Mouse (Mus musculus) forebrain, embryonic 15.5 days (tissue): ENCODE results near the gene Scgb1b27. TPM values are rescaled to one million over a fixed set of nuclear protein-coding genes. Genes with fewer than 3 reads are reported as not detected.
"Not testable (repeated sequence)": the region's sequence is repeated elsewhere in the genome, so short reads cannot be mapped to it uniquely, and the experiment has no call there.

Experiments used
- ATAC-seq: fragments of 200-750 bp; cut with Nextera tagmentation; replicated peaks from 2 replicates; pipeline ENCODE4 v1.8.0; 2017; ENCODE audit warnings: mild to moderate bottlenecking, moderate TSS enrichment, moderate library complexity
- H3K27ac ChIP-seq: fragments of 300-500 bp; sonication (generic); replicated peaks from 2 replicates; pipeline ENCODE4 v1.5.1; 2015; ENCODE audit warnings: mild to moderate bottlenecking, inconsistent platforms
- H3K27me3 ChIP-seq: fragments of 300-500 bp; sonication (generic); 2 replicates; pipeline ENCODE4 v1.6.1; 2015; ENCODE audit warnings: inconsistent platforms
- H3K36me3 ChIP-seq: fragments of 300-500 bp; sonication (generic); 2 replicates; pipeline ENCODE4 v1.6.1; 2015; ENCODE audit warnings: mild to moderate bottlenecking, inconsistent platforms
- H3K4me1 ChIP-seq: fragments of 300-500 bp; sonication (generic); 2 replicates; pipeline ENCODE4 v1.6.1; 2015; ENCODE audit warnings: inconsistent platforms
- H3K4me2 ChIP-seq: fragments of 300-500 bp; sonication (generic); replicated peaks from 2 replicates; pipeline ENCODE4 v1.6.1; 2015; ENCODE audit warnings: mild to moderate bottlenecking, inconsistent platforms
- H3K4me3 ChIP-seq: fragments of 300-500 bp; sonication (generic); 2 replicates; pipeline ENCODE4 v1.5.1; 2015; ENCODE audit warnings: mild to moderate bottlenecking, inconsistent platforms
- H3K9ac ChIP-seq: fragments of 300-500 bp; sonication (generic); replicated peaks from 2 replicates; pipeline ENCODE4 v1.6.1; 2015; ENCODE audit warnings: mild to moderate bottlenecking, inconsistent platforms
- H3K9me3 ChIP-seq: fragments of 300-500 bp; sonication (generic); 2 replicates; pipeline ENCODE4 v1.6.1; 2016; ENCODE audit warnings: inconsistent platforms
- WGBS: fragments of 180-500 bp; shearing (Covaris S2); methylation state at CpG from one replicate; pipeline ENCODE4 v1.1.7; 2015; ENCODE audit warnings: mixed read lengths; 5-methylcytosine and 5-hydroxymethylcytosine counted together
- polyA plus RNA-seq: library from polyadenylated mRNA; unstranded; fragments of >200 nt; fragmentation: Nextera tagmentation; extraction: Ambion mirVana; gene quantifications from 2 replicates; pipeline ENCODE4 v1.2.1, GENCODE M21; 2015

The Scgb1b27 gene
- polyA plus RNA-seq = not detected in 2 replicates

DNA sequence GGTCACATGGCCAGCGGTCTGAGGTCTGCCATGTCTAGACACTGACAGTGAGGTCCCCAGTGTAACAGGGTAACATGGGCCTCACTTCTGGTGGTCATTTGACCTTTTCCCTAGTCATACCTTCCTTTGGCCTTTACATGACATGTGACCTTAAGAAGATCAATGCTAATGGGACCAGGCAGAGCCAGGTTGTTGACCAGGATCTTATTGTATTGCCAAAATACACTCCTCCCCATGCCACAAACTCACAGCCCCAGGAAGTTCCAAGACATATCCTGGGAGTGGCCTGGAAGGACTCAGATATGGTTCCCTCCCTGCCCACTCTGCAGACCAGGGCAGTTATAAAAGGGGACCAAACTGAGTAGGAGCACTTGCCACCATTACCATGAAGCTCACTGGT lies at the start of gene Scgb1b27:
Scgb1b27 (plus strand) TSS at position 301 of the 400 bp plus-strand sequence.
- H3K9me3 ChIP-seq = peaks cover 11% of the 10 kb centered on the region; the same call in 1 of the 2 replicates
- not testable (repeated sequence) for ATAC-seq, H3K4me3 ChIP-seq, H3K27ac ChIP-seq, H3K4me2 ChIP-seq, H3K36me3 ChIP-seq, H3K27me3 ChIP-seq, H3K4me1 ChIP-seq, H3K9ac ChIP-seq
- 100% methylated on average over 1 of the region's 1 CpGs for WGBS

DNA sequence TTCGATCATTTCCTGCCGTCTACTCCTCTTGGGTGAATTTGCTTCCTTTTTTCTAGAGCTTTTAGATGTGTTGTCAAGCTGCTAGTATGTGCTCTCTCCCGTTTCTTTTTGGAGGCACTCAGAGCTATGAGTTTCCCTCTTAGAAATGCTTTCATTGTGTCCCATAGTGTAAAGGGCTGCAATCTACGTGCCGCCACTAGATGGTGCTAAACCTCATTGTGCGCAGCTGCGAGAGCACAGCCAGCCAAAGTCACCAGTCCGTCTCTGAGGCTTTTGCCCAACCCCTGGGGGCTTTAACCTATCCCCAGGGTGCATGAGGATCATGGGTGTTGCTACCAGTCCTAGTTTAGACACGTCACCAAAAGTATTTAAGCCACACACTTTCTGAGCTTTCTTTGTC lies 39.0 kb upstream of the Scgb1b27 start:
- not testable (repeated sequence) for H3K9ac ChIP-seq, H3K27ac ChIP-seq, H3K36me3 ChIP-seq, H3K4me3 ChIP-seq, H3K9me3 ChIP-seq, H3K27me3 ChIP-seq, H3K4me2 ChIP-seq, H3K4me1 ChIP-seq, ATAC-seq
- 29% methylated on average over 8 of the region's 9 CpGs for WGBS

DNA sequence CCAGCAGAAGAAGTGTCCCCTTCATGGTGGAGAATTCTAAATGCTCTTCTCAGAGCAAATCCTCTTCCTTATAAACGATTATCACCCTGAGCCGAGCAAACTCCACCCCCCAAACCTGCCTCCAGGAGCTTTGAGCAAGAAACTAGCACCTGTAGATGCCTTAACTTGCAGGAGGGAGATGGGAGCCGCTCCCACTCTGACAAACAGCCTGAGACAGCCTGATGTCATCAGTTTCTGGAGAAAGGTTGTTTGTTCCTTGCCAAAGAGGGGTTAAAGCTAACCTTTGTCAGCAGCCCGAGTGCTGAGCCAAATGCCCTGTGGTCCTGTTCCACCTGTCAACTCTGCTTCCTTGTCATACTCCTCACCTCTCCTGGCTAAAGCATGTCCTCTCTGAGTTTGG lies 7.4 kb upstream of the Scgb1b27 start, which contains the start of gene Scgb2b27:
Scgb2b27 (minus strand) TSS at position 101 of the 400 bp plus-strand sequence.
- no peak for ATAC-seq
- Histone ChIP-seq H3K9ac (no peak within 1 kb of the TSS), H3K4me3 (no peak within 1 kb of the TSS), H3K36me3 (no peaks in the 10 kb centered on the region), H3K27me3 (no peaks in the 10 kb centered on the region), H3K9me3 (peaks cover 22% of the 10 kb centered on the region), H3K4me2 (no peak within 1 kb of the TSS), H3K4me1 (no peaks in the 10 kb centered on the region), H3K27ac (no peak within 1 kb of the TSS)
- WGBS = 78% methylated on average over 4 of the region's 4 CpGs

DNA sequence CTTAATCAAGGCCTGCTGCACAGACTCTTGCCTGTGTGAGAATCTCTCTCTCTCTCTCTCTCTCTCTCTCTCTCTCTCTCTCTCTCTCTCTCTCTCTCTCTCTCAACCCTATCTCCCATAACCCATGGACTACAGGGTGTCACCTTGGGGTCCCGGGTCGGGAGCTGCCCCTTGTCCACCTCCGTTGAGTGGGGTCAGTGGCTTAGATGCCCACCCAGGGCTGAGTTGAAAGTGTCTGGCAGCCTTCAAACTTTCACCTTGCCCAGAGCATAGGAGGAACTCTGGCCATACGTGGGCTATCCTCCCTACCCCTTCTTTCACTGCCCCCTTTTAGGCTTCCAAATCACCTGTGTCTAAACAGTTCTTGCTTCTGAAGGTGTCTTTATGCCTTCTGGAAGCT lies 4.4 kb downstream of the Scgb1b27 start:
- no peaks in the 10 kb centered on the region for H3K36me3 ChIP-seq
- no peak overlapping the region for H3K4me2 ChIP-seq
- H3K27ac ChIP-seq = no peak overlapping the region
- H3K9ac ChIP-seq = no peak overlapping the region
- no peaks in the 10 kb centered on the region for H3K4me1 ChIP-seq
- no peak for ATAC-seq
- 88% methylated on average over 4 of the region's 4 CpGs for WGBS
- H3K9me3 ChIP-seq = peaks cover 16% of the 10 kb centered on the region
- H3K4me3 ChIP-seq = no peak overlapping the region
- H3K27me3 ChIP-seq = no peaks in the 10 kb centered on the region

DNA sequence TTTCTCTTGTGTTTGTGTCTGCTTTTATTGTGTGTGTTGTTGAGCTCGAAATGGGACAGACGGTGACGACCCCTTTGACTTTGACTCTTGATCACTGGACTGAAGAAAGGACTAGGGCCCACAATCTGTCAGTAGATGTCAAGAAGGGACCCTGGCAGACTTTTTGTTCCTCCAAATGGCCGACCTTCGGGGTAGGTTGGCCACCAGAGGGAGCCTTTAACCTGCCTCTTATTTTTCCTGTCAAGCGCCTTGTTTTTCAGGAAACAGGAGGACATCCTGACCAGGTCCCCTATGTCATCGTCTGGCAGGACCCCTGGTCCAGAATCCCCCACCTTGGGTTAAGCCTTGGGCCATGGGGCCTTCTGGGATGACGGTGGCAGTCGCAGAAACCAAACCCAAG lies 5.9 kb downstream of the Scgb1b27 start:
- H3K9me3 ChIP-seq = peaks cover 16% of the 10 kb centered on the region
- H3K4me2 ChIP-seq, H3K36me3 ChIP-seq, H3K27ac ChIP-seq, H3K4me1 ChIP-seq, H3K4me3 ChIP-seq, H3K9ac ChIP-seq, H3K27me3 ChIP-seq, ATAC-seq: not testable (repeated sequence)
- WGBS = 92% methylated on average over 9 of the region's 9 CpGs

DNA sequence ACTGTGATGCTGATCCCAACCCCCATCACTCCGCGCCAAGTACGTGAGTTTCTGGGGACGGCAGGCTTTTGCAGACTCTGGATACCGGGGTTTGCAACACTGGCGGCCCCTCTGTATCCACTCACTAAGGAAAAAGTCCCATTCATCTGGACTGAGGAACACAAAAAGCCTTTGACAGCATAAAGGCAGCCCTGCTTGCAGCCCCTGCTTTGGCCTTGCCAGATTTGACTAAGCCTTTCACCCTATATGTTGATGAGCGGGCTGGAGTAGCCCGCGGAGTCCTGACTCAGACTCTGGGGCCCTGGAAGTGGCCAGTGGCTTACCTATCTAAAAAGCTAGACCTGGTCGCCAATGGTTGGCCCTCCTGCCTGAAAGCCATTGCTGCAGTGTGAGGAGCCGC lies 8.7 kb downstream of the Scgb1b27 start:
- Histone ChIP-seq H3K4me3 (no peak overlapping the region), H3K36me3 (no peaks in the 10 kb centered on the region), H3K9ac (no peak overlapping the region), H3K4me2 (no peak overlapping the region), H3K27ac (no peak overlapping the region), H3K9me3 (peaks cover 16% of the 10 kb centered on the region; the same call in 1 of the 2 replicates), H3K4me1 (no peaks in the 10 kb centered on the region), H3K27me3 (no peaks in the 10 kb centered on the region)
- 94% methylated on average over 11 of the region's 11 CpGs for WGBS
- ATAC-seq = no peak

DNA sequence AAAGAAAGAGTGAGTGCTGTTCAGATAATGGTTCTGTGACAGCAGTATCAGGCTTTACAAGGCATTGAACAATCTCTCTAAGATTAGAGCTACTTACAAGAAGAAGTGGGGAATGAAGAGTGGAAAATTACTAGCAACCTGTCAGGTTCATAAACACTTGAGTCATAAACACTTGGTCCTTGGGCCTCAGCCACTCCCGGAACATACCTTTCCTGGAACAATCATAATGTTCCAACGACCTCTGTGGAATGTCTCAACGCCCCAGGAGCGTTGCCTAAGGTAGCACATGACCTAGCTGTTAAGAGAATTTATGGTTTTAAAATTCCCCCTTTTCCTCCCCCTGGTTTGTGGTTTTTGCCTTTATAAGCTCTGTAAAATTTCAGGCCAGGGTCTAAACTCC lies 13.3 kb downstream of the Scgb1b27 start:
- H3K27me3 ChIP-seq, H3K4me2 ChIP-seq, H3K27ac ChIP-seq, H3K4me3 ChIP-seq, ATAC-seq, H3K4me1 ChIP-seq, H3K9ac ChIP-seq, H3K36me3 ChIP-seq: not testable (repeated sequence)
- WGBS = 95% methylated on average over 4 of the region's 4 CpGs
- peaks cover 17% of the 10 kb centered on the region; the same call in 1 of the 2 replicates for H3K9me3 ChIP-seq

DNA sequence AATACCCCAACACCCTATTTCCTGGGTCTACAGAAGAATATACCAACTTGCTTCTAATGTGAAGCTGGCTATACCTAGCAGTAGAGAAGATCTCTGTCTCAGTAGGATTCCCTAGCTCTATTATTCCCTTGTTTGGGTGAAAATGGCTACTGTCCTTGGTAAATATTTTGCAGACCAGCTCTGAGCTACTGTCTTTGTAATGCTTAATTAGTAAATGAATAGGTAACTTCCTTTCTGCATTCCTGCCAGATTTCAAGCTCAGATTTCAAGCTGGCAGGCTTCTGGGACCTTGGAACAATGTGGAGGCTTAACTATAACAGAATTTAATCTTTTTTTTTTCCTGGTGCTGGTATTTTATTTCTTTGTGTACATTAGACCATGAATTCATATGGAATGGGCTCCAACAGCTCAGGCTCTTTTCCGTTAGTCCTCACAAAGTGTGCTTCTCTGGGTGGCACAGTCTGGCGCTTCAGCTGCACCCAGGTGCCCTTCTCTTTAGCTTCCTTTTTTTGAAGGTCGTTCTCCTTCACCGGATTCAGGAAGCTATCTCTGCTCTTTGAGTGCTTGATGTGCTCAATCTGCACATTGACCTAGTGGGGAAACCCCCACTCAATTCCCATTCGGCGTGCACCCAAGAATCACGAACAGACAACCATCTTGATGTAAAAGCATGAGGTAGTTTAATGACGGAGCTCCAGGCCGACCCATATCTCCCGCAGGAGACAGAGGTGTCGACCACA lies 15.0 kb downstream of the Scgb1b27 start:
- not testable (repeated sequence) for H3K4me3 ChIP-seq, H3K9ac ChIP-seq, H3K27me3 ChIP-seq, H3K27ac ChIP-seq, H3K36me3 ChIP-seq, H3K4me1 ChIP-seq, H3K4me2 ChIP-seq, ATAC-seq
- H3K9me3 ChIP-seq = peaks cover 16% of the 10 kb centered on the region; the same call in 1 of the 2 replicates
- WGBS = 90% methylated on average over 11 of the region's 11 CpGs

DNA sequence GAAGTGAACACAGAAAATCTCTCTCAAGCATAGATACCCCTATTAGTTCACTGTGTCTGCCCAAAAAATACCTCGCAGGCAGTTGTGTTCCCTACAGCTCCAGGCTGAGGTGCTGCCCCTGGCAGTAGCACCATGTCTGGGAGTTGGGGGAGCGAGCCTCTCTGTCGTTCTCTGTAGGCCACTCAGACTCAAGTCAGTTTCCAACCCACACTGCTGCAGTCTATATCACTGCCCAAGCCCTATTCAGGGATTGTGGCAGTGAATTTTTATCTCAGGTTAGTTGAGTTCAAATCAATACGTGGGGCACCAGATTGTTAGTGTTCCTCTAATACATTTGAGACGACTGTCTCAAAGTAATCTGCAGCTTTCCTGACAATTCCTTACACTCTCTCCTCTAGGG lies 46.8 kb downstream of the Scgb1b27 start:
- 77% methylated on average over 5 of the region's 5 CpGs for WGBS
- not testable (repeated sequence) for H3K27me3 ChIP-seq, ATAC-seq, H3K4me1 ChIP-seq, H3K9me3 ChIP-seq, H3K27ac ChIP-seq, H3K36me3 ChIP-seq, H3K4me3 ChIP-seq, H3K4me2 ChIP-seq, H3K9ac ChIP-seq

Other genes with a start within 250 kb of the Scgb1b27 start
- gene Scgb2b26, start 76.4 kb upstream of the Scgb1b27 start, polyA plus RNA-seq = not detected in 2 replicates
- gene Scgb2b27, start 7.5 kb upstream of the Scgb1b27 start, polyA plus RNA-seq = not detected in 2 replicates
- gene Scgb1b30, start 73.9 kb downstream of the Scgb1b27 start, polyA plus RNA-seq = not detected in 2 replicates
- gene Wtip, start 111.8 kb downstream of the Scgb1b27 start, polyA plus RNA-seq = 3.0 and 4.3 TPM in 2 replicates
- gene Uba2, start 148.1 kb downstream of the Scgb1b27 start, polyA plus RNA-seq = 202 and 208 TPM in 2 replicates
- 78.1 and 80.6 TPM in 2 replicates for gene Pdcd2l, start 175.2 kb downstream of the Scgb1b27 start, polyA plus RNA-seq
- 173 and 180 TPM in 2 replicates for gene Gpi1, start 208.9 kb downstream of the Scgb1b27 start, polyA plus RNA-seq
- not detected in 2 replicates for gene Gm6096, start 229.6 kb downstream of the Scgb1b27 start, polyA plus RNA-seq